Mouse (Mus musculus) lung, postnatal 10 days (tissue): ENCODE results near the gene Hist1h3a.
"Not testable (repeated sequence)": the region's sequence is repeated elsewhere in the genome, so short reads cannot be mapped to it uniquely, and the experiment has no call there.

Experiments used
- DNase-seq: peaks from one replicate; pipeline ENCODE4 v3.0.0; 2021

The Hist1h3a gene

DNA sequence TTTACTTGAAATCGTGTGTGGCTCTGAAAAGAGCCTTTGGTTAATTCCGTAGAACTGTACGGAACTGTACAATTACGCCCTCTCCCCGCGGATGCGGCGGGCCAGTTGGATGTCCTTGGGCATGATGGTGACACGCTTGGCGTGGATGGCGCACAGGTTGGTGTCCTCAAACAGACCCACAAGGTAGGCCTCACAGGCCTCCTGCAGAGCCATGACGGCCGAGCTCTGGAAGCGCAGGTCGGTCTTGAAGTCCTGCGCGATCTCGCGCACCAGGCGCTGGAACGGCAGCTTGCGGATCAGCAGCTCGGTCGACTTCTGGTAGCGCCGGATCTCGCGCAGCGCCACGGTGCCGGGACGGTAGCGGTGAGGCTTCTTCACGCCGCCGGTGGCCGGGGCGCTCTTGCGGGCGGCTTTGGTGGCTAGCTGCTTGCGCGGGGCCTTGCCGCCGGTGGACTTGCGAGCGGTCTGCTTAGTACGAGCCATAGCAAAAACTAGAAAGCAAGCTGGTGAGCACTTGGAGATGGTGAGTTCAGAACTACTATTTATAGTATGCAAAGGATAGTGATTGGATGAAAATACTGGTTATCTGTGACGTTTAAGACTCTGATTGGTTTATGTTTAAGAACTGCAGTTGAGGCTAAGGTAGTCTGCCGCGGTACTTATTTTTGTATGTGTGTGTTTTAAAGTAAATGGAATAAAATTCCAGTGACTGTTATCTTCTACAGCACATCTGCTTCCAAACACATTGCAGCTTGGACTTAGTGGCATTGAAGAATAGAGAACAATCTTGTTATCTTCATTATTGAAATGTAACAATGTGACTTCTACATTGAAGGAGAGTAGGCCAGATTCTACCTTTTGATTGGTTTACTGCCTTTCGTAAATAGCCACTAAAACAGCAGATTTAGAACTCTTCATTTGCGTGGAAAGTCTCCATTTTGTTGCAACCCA lies at the start of gene Hist1h3a:
Gene Hist1h3a (minus strand): TSS at position 516 of the 951 bp plus-strand sequence.
- peak; percentile 64 for DNase-seq

GRCm38 (mm10) chr13:23806422-23807052 lies 44.4 kb upstream of the Hist1h3a start, which contains the start of gene Slc17a2:
Slc17a2 (plus strand) TSS chr13:23806993.
- peak; percentile 22 for DNase-seq

DNA sequence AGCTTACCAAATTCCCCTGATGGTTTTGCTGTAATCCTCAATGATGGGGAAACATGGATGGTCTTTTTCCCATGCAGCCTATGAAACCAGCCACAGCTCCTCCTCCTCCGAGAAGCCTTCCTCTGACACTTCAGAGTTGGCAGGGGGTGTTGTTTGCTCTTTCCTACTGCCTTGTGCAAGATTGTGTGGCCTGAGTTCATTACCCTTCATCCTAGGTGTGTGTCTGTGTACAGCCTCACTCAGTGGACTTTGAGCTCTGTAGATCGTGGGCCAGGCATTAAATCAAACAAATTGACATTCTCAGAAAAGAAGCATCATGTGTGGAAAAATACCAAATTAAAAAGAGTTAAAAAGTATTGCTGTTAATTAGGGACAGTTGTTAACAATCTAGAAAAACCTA lies 42.3 kb upstream of the Hist1h3a start:
- DNase-seq: no peak

- DNase-seq: no peak
Observed at GRCm38 (mm10) chr13:23799405-23799804, 37.2 kb upstream of the Hist1h3a start.

- peak; percentile 70 for DNase-seq
Observed at GRCm38 (mm10) chr13:23792520-23792919, 30.3 kb upstream of the Hist1h3a start.

GRCm38 (mm10) chr13:23779025-23779424 lies 16.8 kb upstream of the Hist1h3a start:
- DNase-seq: no peak

DNA sequence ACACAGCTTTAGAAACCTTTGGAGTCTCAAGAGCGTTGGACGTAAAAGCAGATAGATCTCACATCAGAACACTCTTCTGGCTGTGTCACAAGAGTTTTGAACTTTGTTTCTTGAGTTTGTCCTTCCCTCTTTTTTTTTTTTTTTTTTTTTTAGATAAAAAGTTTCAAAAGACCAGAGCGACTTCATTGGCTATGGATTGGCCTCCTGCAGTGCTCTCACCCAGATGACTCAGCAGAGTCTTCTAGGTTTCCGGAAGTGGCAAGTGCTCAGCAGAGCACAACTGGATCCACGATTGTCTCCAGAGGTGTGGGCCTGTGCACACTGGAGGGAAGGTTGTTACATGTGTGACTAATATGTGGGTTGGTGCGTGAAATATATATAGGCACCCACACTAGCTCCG lies 16.2 kb upstream of the Hist1h3a start:
- DNase-seq: no peak

DNA sequence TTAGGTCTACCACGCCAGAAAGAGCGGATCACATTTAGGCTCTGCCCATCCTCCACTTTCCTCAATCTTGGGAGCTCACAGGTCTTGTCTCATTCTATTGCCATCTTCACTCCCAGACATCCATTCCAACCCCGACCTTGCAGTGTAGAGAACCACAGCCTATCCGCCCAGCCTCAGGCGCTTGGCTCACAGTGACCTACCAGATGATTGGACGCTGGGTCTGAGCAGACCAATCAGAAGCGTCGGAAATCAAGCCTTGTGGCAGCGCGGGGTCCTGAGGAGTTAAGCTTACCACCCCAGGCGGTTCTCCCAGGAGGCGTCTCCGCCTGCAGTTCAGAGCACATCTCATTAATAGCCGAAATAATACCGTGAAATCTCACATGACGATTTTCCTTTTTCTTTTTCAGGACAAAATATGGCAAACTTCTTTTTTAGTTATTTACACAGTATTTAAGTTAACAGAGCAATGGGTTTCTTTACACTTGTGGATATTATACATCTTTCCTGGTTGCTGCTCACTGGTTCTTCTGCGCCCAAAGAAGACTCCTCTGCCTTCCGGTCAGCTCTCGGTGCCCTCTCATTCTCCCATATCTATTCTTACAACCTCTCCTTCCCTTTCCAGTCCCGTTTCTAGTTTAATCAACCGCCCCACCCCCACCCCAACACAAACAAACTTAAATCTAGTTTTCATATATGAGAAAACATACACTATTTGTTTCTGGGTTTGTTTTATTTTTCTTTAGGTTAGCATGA lies 10.6 kb upstream of the Hist1h3a start:
- DNase-seq: peak; percentile 51

GRCm38 (mm10) chr13:23769613-23770012 lies 7.4 kb upstream of the Hist1h3a start, which contains the start of gene Trim38:
Trim38 (plus strand) TSS chr13:23769913.
- not testable (repeated sequence) for DNase-seq

GRCm38 (mm10) chr13:23768834-23769397 lies 6.7 kb upstream of the Hist1h3a start:
- DNase-seq: no peak

DNA sequence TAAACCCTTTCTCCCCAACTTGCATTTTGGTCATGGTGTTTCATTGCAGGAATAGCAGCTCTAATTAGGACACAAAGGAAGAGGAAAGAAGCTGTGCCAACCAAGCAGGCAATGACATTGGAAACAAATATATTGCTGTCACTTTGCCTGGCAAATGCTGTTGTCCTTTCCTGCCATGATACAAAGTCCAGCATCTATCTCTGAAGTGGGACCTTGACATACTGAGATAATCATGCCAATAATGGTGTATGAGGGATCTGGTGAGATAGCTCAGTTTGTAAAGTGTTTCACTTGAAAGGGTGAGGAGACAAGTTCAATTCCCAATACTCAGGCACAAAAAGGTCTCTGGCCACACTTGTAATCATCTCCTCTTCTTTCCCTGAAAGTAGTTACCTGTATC lies 4.6 kb upstream of the Hist1h3a start:
- no peak for DNase-seq

GRCm38 (mm10) chr13:23765172-23765513 lies 3.0 kb upstream of the Hist1h3a start:
- no peak for DNase-seq

DNA sequence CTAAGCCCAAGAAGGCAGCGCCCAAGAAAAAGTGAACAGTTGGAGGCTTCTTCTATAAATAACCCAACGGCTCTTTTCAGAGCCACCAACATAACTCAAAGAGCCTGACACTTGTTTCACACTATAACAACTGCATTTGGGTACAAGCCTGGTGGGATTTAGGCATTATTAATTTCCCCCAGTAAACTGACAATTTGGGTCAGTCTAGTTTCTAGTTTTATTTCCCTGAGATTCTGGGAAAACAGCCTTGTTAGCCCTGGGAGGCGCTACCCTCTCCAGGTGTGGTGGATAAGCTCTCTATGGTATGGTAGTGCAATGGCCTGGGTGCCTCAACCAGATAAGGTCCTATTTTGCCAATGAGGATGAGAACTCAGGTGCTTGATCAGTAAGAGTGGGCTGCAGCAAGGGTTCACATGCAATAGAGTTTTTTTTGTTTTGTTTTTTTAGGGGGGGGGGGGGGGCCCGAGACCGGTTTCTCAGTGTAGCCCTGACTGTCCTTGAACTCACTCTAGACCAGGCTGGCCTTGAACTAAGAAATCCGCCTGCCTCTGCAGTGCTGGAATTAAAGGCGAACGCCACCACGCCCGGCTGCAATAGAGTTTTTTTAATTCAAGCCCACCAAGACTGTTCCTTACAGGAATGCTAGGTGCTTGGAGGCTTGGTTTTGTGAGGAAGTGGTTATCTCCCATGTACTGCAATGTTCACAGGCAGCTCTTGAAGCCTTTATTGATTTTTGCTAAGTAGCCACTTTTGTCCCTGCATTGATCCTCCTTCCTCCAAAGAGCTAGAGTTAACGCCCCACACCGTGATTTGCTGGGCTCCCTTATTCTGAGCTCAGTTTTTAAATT lies 2.4 kb upstream of the Hist1h3a start:
- no peak for DNase-seq

DNA sequence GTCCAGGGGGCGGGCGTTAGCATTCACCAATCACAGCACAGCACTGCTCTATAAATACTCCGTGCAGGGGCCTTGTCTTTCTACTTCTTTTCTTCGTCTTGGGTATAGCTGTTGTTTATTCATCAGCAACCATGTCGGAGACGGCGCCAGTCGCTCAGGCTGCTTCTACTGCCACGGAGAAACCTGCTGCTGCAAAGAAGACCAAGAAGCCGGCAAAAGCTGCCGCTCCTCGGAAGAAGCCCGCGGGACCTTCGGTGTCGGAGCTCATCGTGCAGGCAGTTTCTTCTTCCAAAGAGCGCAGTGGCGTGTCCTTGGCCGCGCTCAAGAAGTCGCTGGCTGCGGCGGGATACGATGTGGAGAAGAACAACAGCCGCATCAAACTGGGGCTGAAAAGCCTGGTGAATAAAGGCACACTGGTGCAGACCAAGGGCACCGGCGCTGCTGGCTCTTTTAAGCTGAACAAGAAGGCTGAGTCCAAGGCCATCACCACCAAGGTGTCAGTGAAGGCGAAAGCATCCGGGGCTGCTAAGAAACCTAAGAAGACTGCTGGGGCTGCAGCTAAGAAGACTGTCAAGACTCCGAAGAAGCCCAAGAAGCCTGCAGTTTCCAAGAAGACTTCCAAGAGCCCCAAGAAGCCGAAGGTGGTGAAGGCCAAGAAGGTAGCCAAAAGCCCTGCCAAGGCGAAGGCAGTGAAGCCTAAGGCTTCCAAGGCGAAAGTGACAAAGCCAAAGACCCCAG lies 1.6 kb upstream of the Hist1h3a start, which contains the start of gene Hist1h1a:
Gene Hist1h1a (plus strand): TSS at position 81 of the 738 bp plus-strand sequence.
- peak; percentile 92 for DNase-seq

GRCm38 (mm10) chr13:23763242-23763585 lies 1.0 kb upstream of the Hist1h3a start:
- DNase-seq: no peak

- peak; percentile 99 for DNase-seq
Observed at GRCm38 (mm10) chr13:23760972-23761864, 968 bp downstream of the Hist1h3a start, which contains the start of gene Hist1h4a. Hist1h4a (minus strand) TSS chr13:23761230.

- peak; percentile 31 for DNase-seq
Observed at GRCm38 (mm10) chr13:23760240-23760971, 1.8 kb downstream of the Hist1h3a start.

DNA sequence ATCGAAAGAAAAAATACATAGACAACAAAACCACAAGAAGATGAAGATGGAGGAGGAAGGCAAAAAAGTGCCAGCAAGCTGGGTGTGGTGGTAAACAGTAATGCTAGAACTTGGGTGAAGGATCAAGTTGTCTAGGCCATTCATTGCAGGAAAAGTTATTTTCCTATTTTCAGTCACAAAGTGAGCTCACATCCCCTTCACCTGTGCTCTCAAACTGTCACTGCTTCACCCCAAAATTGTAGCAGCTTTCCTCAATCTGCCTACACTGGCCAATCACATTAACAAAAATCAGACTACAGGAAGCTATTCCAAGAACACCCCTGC lies 2.3 kb downstream of the Hist1h3a start:
- DNase-seq: no peak

DNA sequence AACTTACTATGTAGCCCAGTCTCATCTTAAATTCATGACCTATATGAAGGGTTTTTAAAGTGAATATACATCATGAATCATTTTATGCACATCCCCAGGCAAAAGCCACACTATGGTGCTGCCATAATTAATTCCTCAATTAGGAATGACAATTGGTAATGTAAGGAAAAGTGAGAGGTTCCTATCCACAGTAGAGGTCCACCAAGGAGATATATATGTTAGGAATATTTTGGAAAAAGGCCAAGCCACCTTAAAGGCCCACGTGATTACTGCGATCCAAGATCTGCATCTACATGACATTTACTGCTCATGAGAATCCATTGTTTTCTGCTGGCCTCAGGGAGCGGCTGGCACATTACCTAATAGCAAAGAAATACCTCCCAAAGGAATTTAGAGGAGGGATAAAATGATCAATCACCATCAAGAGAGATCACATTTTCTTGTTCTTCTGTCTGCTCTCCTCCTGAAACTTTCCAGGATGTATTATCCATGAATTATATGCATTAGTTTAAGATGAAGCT lies 2.9 kb downstream of the Hist1h3a start:
- DNase-seq: no peak
